Mouse (Mus musculus): ENCODE results near the gene Rubcnl.

Rubcnl gene

GRCm38 (mm10) chr14:75017877-75018825 lies 2.3 kb downstream of the Rubcnl start:
- DNase-seq (ENCODE audit: low read depth, low spot score): no peak

- DNase-seq (ENCODE audit: low read depth, low spot score): no peak
Observed at GRCm38 (mm10) chr14:75018829-75019228, 3.0 kb downstream of the Rubcnl start.

- no peak for DNase-seq (ENCODE audit: low read depth, low spot score)
Observed at GRCm38 (mm10) chr14:75020581-75021253, 4.9 kb downstream of the Rubcnl start.

DNA sequence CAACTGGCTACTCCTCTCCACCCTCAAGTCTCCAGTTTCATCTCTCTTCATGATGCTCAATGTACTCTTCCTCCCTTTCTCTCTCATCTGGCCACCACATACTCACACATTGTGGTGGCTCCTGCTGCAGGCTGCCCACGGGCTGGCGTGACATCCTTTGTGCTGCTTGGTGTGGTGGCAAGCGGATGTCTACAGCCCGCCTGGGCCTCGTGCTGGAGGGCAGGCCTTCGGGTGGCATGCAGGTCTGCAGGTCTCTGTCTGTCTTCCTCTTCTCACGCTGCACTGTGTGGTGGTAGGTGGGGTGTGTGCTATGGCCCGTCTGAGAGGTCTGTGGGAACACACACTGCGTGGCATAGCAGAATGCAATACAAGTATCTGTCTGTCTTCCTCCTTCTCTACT lies 6.7 kb downstream of the Rubcnl start:
- DNase-seq (ENCODE audit: low read depth, low spot score): no peak

DNA sequence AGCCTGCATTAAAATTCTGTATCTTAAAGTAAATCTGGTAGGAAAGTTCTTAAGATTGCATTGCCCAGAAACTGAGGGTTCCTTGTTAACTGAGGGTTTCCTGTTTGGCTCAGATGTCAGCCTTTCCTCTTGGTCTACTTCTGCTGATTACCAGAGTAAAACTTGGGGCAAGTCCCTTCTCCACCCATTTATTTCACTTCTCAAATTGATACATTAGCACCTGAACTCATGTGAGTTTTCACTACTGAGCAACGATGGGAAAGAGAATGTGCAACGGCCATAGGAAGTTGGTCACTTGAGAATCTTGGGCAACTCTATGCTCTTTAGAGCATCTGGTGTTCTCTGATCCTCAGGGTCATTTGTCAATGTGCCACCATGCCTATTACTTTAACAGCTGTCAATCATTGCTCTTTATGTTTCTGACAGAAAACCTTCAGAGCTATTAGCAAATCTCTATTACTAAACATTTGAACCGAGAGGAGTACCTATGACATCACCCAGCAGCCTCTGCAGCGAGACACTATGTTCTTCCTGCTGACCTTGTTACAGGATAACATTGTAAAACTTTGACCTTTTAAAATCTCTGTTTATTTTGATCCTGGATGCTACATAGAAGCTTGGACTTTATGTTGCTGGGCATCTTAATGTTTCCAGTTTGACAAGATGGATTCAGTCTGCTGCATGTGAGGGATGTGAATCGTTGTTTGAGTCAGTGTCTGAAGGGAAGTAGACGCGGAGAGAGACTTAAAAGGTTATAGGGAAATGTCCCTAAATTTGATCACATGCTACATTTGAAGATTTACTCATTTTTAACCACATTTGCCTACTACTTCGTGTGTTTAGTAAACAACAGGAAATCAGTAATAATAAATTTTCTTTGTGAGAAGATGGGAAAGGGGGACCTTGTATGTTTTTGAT lies 9.2 kb downstream of the Rubcnl start:
- no peak for DNase-seq (ENCODE audit: low read depth, low spot score)

DNA sequence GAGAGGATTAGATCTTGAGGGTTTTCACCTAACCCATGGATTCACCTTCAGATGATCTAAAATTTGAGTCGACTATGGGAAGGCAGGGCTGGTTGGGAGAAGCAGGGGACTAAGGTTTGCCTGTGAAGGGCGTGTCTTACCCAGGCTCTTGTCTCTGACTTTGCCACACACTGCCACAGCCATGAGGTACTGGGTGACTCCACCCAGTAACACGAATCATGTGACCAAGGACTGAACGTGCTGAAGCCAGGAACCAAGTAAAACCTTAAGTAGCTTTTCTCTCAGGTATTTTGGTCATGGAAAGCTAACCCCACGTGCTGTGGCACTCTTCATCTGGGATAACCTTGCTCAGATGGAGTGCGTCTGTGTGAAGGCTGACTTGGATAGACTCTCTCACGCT lies 14.9 kb downstream of the Rubcnl start:
- DNase-seq (ENCODE audit: low read depth, low spot score): no peak

DNA sequence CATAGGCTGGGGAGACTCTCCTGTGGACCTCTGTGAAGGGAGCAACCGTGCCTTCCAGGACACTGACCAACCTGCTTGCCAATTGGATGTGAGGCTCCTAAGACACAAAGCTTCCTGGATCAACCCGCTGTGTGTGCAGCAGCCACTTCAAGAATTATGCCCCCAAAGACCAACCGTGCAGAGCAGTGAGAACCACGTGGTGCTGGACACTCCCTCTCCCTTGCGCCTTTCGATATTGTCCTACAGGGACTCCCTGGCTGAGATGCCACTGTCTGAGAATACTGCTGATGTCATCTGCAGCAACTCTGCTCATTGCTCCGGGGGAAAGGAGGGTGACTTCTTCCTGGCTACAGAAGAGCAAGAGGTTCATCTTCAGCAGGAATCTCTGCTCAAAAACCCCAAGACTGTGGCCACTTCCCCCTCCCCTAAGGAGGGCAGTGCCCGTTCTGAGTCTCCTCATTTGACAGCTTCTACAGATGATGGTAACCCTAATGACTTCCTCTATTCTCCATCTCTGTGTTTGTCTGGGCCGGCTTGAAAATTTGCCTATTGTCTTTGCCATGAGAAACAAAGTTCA lies 16.3 kb downstream of the Rubcnl start:
- DNase-seq (ENCODE audit: low read depth, low spot score): no peak

GRCm38 (mm10) chr14:75032742-75033141 lies 16.9 kb downstream of the Rubcnl start:
- no peak for DNase-seq (ENCODE audit: low read depth, low spot score)

- no peak for DNase-seq (ENCODE audit: low read depth, low spot score)
Observed at GRCm38 (mm10) chr14:75034240-75034639, 18.4 kb downstream of the Rubcnl start.

GRCm38 (mm10) chr14:75035431-75035830 lies 19.6 kb downstream of the Rubcnl start:
- DNase-seq (ENCODE audit: low read depth, low spot score): peak; percentile 80

DNA sequence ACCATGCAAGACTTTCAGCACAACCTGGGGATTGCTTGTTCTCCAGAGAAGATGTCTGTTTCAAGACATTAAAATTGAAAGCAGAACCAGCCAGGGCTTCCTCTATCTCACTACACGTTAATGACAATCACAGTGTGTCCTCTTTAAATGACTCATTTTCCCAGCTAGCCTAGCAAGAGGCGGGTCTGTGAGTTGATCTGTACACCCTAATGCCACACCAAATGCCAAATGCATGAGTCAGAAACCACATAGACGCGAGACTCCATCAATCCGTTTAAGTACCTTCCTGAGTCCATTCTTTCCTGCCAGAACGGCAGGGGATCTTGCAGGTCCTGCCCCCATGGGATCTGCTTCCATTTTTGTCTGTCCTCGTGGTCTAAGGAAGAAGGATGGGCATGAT lies 29.4 kb downstream of the Rubcnl start:
- no peak for DNase-seq (ENCODE audit: low read depth, low spot score)

GRCm38 (mm10) chr14:75052451-75052850 lies 36.6 kb downstream of the Rubcnl start:
- peak; percentile 50 for DNase-seq (ENCODE audit: low read depth, low spot score)

DNA sequence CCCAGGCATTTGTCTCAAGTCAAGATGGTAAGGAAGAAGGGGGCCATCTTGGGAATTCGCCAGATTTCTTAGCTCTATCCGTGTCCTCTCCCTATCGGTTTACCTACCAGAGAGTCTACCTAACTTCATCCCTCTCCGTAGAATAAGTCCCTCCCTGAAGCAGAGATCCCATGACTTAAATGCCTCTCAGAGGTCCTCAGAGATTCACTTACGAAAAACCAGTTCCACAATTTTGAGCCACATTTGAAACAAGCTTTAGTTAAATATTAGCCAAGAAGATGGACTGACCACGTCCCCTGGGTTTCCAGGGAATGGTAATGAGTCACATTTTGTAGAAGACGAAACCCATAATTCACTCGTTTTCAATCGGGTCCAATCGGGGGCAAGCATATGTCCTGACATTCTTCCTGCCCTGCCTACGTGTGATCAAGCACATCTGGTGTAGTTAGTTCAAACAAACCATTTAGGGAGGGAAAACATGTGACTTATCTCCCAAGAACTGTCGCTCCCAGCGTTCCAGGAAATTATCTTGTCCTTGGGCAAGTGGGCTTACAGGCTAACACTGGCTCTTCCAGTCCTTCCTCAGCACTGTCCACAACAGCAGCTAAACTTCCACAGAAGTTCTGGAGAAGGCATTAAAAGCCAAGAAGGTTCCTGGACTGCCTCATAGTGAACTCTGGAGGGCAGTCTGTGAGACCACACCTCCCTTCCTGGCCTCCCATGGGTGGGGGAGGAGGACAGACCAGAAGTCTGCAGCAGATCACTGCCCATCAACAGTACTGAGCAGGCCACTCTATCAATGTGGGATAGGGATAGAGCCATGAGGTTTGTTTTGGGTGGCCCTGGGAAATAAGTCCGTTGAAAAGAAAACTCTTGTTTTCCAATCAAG lies 38.9 kb downstream of the Rubcnl start:
- no peak for DNase-seq (ENCODE audit: low read depth, low spot score)

GRCm38 (mm10) chr14:75056861-75057431 lies 41.1 kb downstream of the Rubcnl start:
- DNase-seq (ENCODE audit: low read depth, low spot score): no peak

DNA sequence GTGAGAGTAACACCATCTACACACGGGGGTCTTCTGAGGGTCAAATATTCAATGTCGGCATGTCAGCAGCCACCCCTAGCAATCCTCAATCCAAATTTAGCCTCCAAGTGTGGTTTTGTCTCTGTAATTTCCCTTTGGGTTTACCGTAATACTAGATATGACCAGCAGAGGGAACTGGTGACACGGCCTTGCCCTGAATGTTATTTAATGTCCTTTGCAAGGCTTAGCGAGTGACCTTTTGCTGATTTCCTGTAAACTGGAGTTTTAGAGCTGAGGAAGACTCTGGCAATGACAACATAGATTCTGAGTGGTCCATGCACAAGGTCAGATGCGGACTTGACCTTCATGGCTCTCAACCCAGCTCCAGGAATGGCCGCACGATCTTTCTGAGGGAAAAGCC lies 44.7 kb downstream of the Rubcnl start:
- DNase-seq (ENCODE audit: low read depth, low spot score): peak; percentile 41

DNA sequence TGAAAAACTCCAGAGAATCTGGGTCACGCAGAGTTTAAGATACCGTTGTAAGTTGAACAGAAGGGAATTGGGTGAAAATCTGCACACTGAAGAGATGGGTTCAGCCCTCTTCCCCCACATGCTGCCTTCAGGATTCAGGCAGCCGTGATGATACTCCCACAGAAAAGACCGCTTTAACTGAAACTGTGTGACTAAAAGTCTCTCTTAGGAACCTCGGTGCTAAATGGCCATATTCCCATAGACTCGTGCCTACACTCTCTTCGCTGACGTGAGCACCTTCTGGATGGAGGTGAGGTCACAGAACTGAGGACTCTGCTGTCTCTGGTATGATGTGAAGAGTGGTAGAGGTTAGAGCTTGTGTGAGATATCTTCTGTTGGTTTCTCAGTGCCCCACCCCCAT lies 48.1 kb downstream of the Rubcnl start:
- DNase-seq (ENCODE audit: low read depth, low spot score): no peak

- DNase-seq (ENCODE audit: low read depth, low spot score): peak; percentile 75
Observed at GRCm38 (mm10) chr14:75064520-75064919, 48.7 kb downstream of the Rubcnl start.

DNA sequence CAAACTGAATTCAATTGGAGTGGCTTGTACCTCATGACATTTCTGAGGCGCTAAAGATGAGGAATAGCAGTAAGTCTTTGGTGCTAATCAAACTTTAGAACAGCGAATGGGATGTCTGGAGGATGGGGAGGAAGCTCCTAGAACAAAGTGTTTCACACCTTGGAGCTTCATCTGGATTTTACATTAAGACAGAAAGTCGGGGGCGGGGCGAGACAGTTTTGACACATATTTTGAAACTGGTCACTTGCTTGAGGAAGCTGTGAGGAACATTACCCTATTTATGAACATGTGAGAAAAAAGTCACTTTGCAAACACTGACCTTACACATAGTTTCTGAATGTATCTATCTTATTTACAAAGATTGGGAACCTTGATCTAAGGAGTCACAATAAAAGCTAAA lies 49.4 kb downstream of the Rubcnl start:
- no peak for DNase-seq (ENCODE audit: low read depth, low spot score)

DNA sequence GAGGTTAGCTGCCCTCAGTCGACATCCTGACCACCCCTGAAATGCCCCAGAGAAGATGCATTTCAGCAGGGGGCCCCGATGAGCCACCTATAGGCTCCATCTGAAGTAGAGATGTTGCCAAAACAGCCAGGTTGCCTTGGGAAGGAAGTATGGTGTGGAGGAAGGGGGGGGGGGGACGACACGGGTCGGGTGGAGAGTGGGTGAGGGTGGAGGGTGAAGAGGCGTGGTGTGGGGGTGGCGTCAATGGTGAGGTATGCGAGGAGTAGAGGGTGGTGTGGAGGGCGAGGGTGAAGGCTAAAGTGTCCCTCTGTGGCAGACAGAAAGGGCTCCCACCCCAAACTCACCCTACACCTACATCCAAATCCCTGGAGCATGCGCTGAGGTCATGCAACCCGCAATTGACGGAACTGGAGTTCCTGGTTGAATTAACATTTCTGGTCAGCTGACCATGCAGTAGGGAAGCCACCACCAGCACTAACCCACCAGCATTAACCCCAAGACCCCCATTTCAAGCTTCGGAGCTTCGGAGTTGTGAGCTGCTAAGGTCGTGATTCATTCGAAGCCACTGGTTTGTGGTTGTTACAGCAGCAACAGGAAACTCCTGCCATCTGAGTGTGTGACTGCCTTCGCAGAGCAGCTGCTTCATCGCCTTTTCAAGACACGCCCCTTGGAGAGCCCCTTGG lies 52.7 kb downstream of the Rubcnl start:
- DNase-seq (ENCODE audit: low read depth, low spot score): no peak

Data from ES-CJ7 (cell line).